Mouse (Mus musculus): ENCODE measurements at regions not wholly inside any gene's neighbourhood (a gene's known extent, or its start where the extent isn't known, plus 50 kb on each side); places are given as distances from the start of the nearest gene placed in this dataset.

- TF ChIP-seq CTCF (IDR thresholded peaks at IDR 0.05; ENCODE audit: insufficient read depth, low read depth, low read length) (no peak), POLR2A (IDR thresholded peaks at IDR 0.05; ENCODE audit: insufficient read depth, low read depth, low read length) (no peak)
Observed at GRCm38 (mm10) chr3:70218757-70219360, 211.4 kb downstream of the Otol1 start.

Measured in olfactory bulb, adult 2 months (tissue).